Mouse (Mus musculus): ENCODE measurements around the gene Pqlc2. TPM values are rescaled to one million over a fixed set of nuclear protein-coding genes. Genes with fewer than 3 reads are reported as not detected.

Gene Pqlc2
- polyA plus RNA-seq, 1 experiment from 2014 or later, result 17.4 TPM

GRCm38 (mm10) chr4:139272951-139273680 lies 37.4 kb downstream of the Pqlc2 start:
- ATAC-seq (no peak), DNase-seq (ENCODE audit: low spot score) (no peak)
- Histone ChIP-seq H3K9ac (replicated peaks; ENCODE audit: low read depth) (no peak overlapping the region), H3K4me1 (ENCODE audit: insufficient read depth, low read depth, low read length) (no peaks in the 10 kb centered on the region), H3K4me3 (ENCODE audit: low read depth, low read length) (no peak overlapping the region), H3K27me3 (replicated peaks; ENCODE audit: insufficient read depth, low read length) (no peaks in the 10 kb centered on the region), H3K4me2 (replicated peaks; ENCODE audit: low read depth, low read length) (no peak overlapping the region), H3K36me3 (ENCODE audit: insufficient read depth, low read length) (no peaks in the 10 kb centered on the region), H3K9me3 (ENCODE audit: low read length) (no peaks in the 10 kb centered on the region), H3K27ac (ENCODE audit: low read length) (no peak overlapping the region)
- WGBS, result 86% methylated on average over 10 of the region's 10 CpGs
- no peak for TF ChIP-seq CTCF (IDR thresholded peaks at IDR 0.05)
- no peak for TF ChIP-seq EP300 (IDR thresholded peaks at IDR 0.05)

- no peaks in the 10 kb centered on the region for H3K4me1 ChIP-seq (ENCODE audit: insufficient read depth, low read depth, low read length)
- no peak overlapping the region for H3K27ac ChIP-seq (ENCODE audit: low read length)
- no peak overlapping the region for H3K4me3 ChIP-seq (ENCODE audit: low read depth, low read length)
- 85% methylated on average over 9 of the region's 9 CpGs for WGBS
- H3K9ac ChIP-seq (replicated peaks; ENCODE audit: low read depth), result no peak overlapping the region
- H3K36me3 ChIP-seq (ENCODE audit: insufficient read depth, low read length), result peaks cover 5% of the 10 kb centered on the region; the same call in 1 of the 2 replicates
- TF ChIP-seq CTCF (IDR thresholded peaks at IDR 0.05) (no peak), EP300 (IDR thresholded peaks at IDR 0.05) (no peak)
- ATAC-seq (no peak), DNase-seq (ENCODE audit: low spot score) (no peak)
- no peak overlapping the region for H3K4me2 ChIP-seq (replicated peaks; ENCODE audit: low read depth, low read length)
- no peaks in the 10 kb centered on the region for H3K27me3 ChIP-seq (replicated peaks; ENCODE audit: insufficient read depth, low read length)
- H3K9me3 ChIP-seq (ENCODE audit: low read length), result no peaks in the 10 kb centered on the region
Observed at GRCm38 (mm10) chr4:139271562-139271961, 38.9 kb downstream of the Pqlc2 start.

GRCm38 (mm10) chr4:139270168-139270567 lies 40.3 kb downstream of the Pqlc2 start:
- Histone ChIP-seq H3K27me3 (replicated peaks; ENCODE audit: insufficient read depth, low read length) (no peaks in the 10 kb centered on the region), H3K9me3 (ENCODE audit: low read length) (no peaks in the 10 kb centered on the region), H3K27ac (ENCODE audit: low read length) (no peak overlapping the region), H3K9ac (replicated peaks; ENCODE audit: low read depth) (no peak overlapping the region), H3K4me1 (ENCODE audit: insufficient read depth, low read depth, low read length) (no peaks in the 10 kb centered on the region), H3K36me3 (ENCODE audit: insufficient read depth, low read length) (peaks cover 10% of the 10 kb centered on the region; the same call in 1 of the 2 replicates), H3K4me2 (replicated peaks; ENCODE audit: low read depth, low read length) (no peak overlapping the region), H3K4me3 (ENCODE audit: low read depth, low read length) (no peak overlapping the region)
- WGBS, result 92% methylated on average over 3 of the region's 3 CpGs
- no peak for TF ChIP-seq EP300 (IDR thresholded peaks at IDR 0.05)
- TF ChIP-seq CTCF (IDR thresholded peaks at IDR 0.05), result no peak
- DNase-seq (ENCODE audit: low spot score) (no peak), ATAC-seq (no peak)

DNA sequence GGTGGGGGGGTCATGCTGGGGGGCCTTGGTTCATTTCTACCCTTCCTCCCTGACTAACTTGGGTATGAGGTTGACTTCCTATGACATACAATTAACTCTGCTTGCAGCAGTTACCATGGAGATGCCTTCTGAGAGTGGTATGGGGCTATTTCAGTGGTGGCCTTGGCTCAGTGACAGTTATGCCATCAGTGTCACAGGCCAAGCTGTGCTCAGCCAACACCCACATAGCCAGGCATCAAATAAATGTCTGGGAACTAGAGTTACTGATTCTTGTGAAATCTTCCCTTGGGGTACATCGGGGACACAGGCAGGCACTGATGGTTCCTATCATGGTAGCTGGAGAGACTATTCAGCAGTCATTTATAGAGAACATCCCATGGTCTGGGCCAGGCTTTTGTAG lies 42.3 kb downstream of the Pqlc2 start:
- Histone ChIP-seq H3K27ac (ENCODE audit: low read length) (no peak overlapping the region), H3K36me3 (ENCODE audit: insufficient read depth, low read length) (peaks cover 25% of the 10 kb centered on the region), H3K4me1 (ENCODE audit: insufficient read depth, low read depth, low read length) (no peaks in the 10 kb centered on the region), H3K9me3 (ENCODE audit: low read length) (no peaks in the 10 kb centered on the region), H3K4me3 (ENCODE audit: low read depth, low read length) (no peak overlapping the region), H3K4me2 (replicated peaks; ENCODE audit: low read depth, low read length) (no peak overlapping the region), H3K9ac (replicated peaks; ENCODE audit: low read depth) (no peak overlapping the region), H3K27me3 (replicated peaks; ENCODE audit: insufficient read depth, low read length) (no peaks in the 10 kb centered on the region)
- no peak for DNase-seq (ENCODE audit: low spot score)
- no peak for ATAC-seq
- TF ChIP-seq CTCF (IDR thresholded peaks at IDR 0.05), result no peak
- no peak for TF ChIP-seq EP300 (IDR thresholded peaks at IDR 0.05)
- WGBS, result 86% methylated on average over 1 of the region's 1 CpGs

GRCm38 (mm10) chr4:139267335-139267734 lies 43.2 kb downstream of the Pqlc2 start:
- Histone ChIP-seq H3K27me3 (replicated peaks; ENCODE audit: insufficient read depth, low read length) (no peaks in the 10 kb centered on the region), H3K9ac (replicated peaks; ENCODE audit: low read depth) (no peak overlapping the region), H3K4me2 (replicated peaks; ENCODE audit: low read depth, low read length) (no peak overlapping the region), H3K9me3 (ENCODE audit: low read length) (no peaks in the 10 kb centered on the region), H3K4me3 (ENCODE audit: low read depth, low read length) (no peak overlapping the region), H3K4me1 (ENCODE audit: insufficient read depth, low read depth, low read length) (no peaks in the 10 kb centered on the region), H3K27ac (ENCODE audit: low read length) (no peak overlapping the region), H3K36me3 (ENCODE audit: insufficient read depth, low read length) (peaks cover 34% of the 10 kb centered on the region)
- TF ChIP-seq CTCF (IDR thresholded peaks at IDR 0.05), result no peak
- TF ChIP-seq EP300 (IDR thresholded peaks at IDR 0.05), result no peak
- ATAC-seq (no peak), DNase-seq (ENCODE audit: low spot score) (no peak)
- 66% methylated on average over 3 of the region's 3 CpGs for whole genome bisulfite sequencing

DNA sequence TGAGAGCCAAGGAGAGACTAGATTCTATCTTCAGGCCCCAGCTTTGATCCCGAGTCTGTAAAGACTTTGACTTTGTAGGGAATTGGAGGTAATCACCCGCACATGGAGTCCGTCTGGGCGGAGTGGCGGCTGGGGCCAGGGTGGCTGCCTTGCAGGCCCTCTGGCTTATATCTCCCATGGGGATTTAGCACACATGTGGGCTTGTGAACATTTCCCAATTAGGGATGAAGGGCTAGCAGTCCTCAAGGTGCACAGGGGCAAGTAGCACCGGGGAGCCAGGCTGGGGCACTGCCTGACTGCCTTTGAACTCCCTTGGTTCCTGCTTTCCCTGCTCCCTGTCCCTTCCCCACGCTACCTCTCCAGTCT lies 44.0 kb downstream of the Pqlc2 start:
- TF ChIP-seq EP300 (IDR thresholded peaks at IDR 0.05) (no peak), CTCF (IDR thresholded peaks at IDR 0.05) (no peak)
- WGBS, result 90% methylated on average over 7 of the region's 7 CpGs
- no peaks in the 10 kb centered on the region for H3K4me1 ChIP-seq (ENCODE audit: insufficient read depth, low read depth, low read length)

More for the DNA sequence above, 44.0 kb downstream of the Pqlc2 start:
- no peak for DNase-seq (ENCODE audit: low spot score)
- ATAC-seq, result no peak
- Histone ChIP-seq H3K4me2 (replicated peaks; ENCODE audit: low read depth, low read length) (no peak overlapping the region), H3K9ac (replicated peaks; ENCODE audit: low read depth) (no peak overlapping the region), H3K4me3 (ENCODE audit: low read depth, low read length) (no peak overlapping the region), H3K27me3 (replicated peaks; ENCODE audit: insufficient read depth, low read length) (no peaks in the 10 kb centered on the region), H3K27ac (ENCODE audit: low read length) (no peak overlapping the region), H3K36me3 (ENCODE audit: insufficient read depth, low read length) (peaks cover 43% of the 10 kb centered on the region), H3K9me3 (ENCODE audit: low read length) (no peaks in the 10 kb centered on the region)
